ENCODE assay signal across 17 mouse cellular contexts in the genomic region with DNA sequence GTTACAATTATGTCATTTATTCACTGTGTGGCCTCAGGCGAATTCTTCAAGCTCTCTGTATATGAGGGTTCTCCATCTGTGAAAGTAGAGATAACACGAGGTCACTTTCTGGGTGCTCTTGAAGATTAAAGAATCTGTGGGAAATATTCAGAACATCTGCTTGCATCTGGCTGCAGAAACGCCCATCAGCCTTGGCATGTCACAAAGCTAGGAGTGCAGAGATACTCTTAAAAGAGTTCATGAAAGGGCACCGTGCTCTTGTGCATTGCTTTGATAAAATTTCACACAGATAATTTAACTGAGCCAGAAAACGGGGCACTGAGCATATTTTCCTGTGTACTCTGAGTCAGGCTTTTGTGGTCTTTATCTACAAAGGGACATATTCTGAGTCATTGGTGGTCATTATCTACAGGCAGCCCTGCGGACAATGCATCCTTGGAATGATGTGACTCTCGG. TPM values are rescaled to one million over a fixed set of nuclear protein-coding genes. Genes with fewer than 3 reads are reported as not detected.
A peak's percentile ranks its signal among the peaks of the same experiment; 100 is the strongest.
DNase-seq lines count a peak whose midpoint lies in the region; ATAC-seq lines count a peak whose summit lies in the region.
"Had no signal": no experiment of that assay in that cellular context is flagged by ENCODE, and none has a peak within 500 bp of the region (broad histone marks: within the 10 kb centered on the region; RNA-seq: fewer than 3 reads in every experiment).

No protein-coding gene starts in this region.

- no peak overlapping the region for H3K4me3 ChIP-seq in heart, embryonic 12.5 days
- H3K4me3 ChIP-seq: embryonic facial prominence, embryonic 10.5 days; heart, adult 2 months; kidney, embryonic 15.5 days; layer of hippocampus, adult 2 months had no signal

- H3K9me3 ChIP-seq in heart, embryonic 12.5 days (replicated peaks): no peaks in the 10 kb centered on the region
- H3K9me3 ChIP-seq: embryonic facial prominence, embryonic 10.5 days; kidney, embryonic 15.5 days had no signal

- 43% methylated on average over 7 of the region's 7 CpGs for WGBS in heart, embryonic 12.5 days

- ATAC-seq in heart, embryonic 12.5 days (ENCODE audit: insufficient number of reproducible peaks, low FRiP score): peak; percentile 80
- peak; percentile 94 for ATAC-seq in megakaryocyte progenitor cell, adult 5-6 weeks (replicated peaks; ENCODE audit: poor library complexity)
- no peak for ATAC-seq in CD4-positive, CD25-positive, alpha-beta regulatory T cell, adult 4 months

- H3K9ac ChIP-seq in heart, embryonic 12.5 days: no peak overlapping the region
- H3K9ac ChIP-seq: kidney, embryonic 15.5 days; lung, embryonic 14.5 days had no signal

- no peak overlapping the region for H3K4me2 ChIP-seq in heart, embryonic 12.5 days
- H3K4me2 ChIP-seq: kidney, embryonic 15.5 days; lung, embryonic 14.5 days had no signal

- no peaks in the 10 kb centered on the region for H3K27me3 ChIP-seq in heart, embryonic 12.5 days (replicated peaks)
- H3K27me3 ChIP-seq: kidney, embryonic 15.5 days had no signal

- no peak overlapping the region for H3K27ac ChIP-seq in heart, embryonic 12.5 days (ENCODE audit: poor library complexity, severe bottlenecking)
- H3K27ac ChIP-seq: embryonic facial prominence, embryonic 10.5 days; heart, adult 2 months; kidney, embryonic 15.5 days; layer of hippocampus, adult 2 months had no signal

- intact Hi-C loops in heart, postnatal 10 days (cut with DNase I): no loop called here
- intact Hi-C loops in gastrocnemius, postnatal 36 days (cut with DNase I): no loop called here

- no peaks in the 10 kb centered on the region for H3K36me3 ChIP-seq in heart, embryonic 12.5 days
- H3K36me3 ChIP-seq: embryonic facial prominence, embryonic 10.5 days; kidney, embryonic 15.5 days had no signal

- H3K4me1 ChIP-seq in heart, embryonic 12.5 days (replicated peaks): peaks cover 7% of the 10 kb centered on the region
- H3K4me1 ChIP-seq: kidney, embryonic 15.5 days had no signal

- no peak for DNase-seq in heart, postnatal 10 days
- peak; percentile 43 for DNase-seq in Muller cell, postnatal 12 days (ENCODE audit: inconsistent ontology term)
- DNase-seq in liver: peak; percentile 58
- no peak for DNase-seq in layer of hippocampus, postnatal 36 days
- DNase-seq in gastrocnemius, postnatal 36 days: no peak
- DNase-seq: adrenal gland, postnatal 10 days; cerebellum, adult 18-20 months; heart, adult 2 months; left cerebral cortex, postnatal 4 days; lung, embryonic 14.5 days; thymus, postnatal 36 days had no signal

RNA-seq across cellular contexts. Expression of gene Was, which starts 11.9 kb away (rescaled TPM):
- polyA plus RNA-seq in heart, embryonic 12.5 days (2016; fragmentation: Nextera tagmentation; extraction: Ambion mirVana): 0.31 TPM in 1 of 2 replicates, not detected in the other
- 1 to 10 TPM; 2.3 to 3.0 TPM for total RNA-seq in heart, postnatal 10 days (2021)
- total RNA-seq in megakaryocyte progenitor cell, adult 5-6 weeks (2015): 73.0 and 75.7 TPM in 2 replicates
- 98.9 and 103 TPM in 2 replicates for total RNA-seq in megakaryocyte progenitor cell, adult 5-6 weeks (2017)
- polyA plus RNA-seq in CD4-positive, CD25-positive, alpha-beta regulatory T cell, adult 4 months (2017; shearing (Covaris generic)): 10 to 100 TPM; 13.9 to 22.0 TPM
- total RNA-seq in layer of hippocampus, postnatal 36 days (2021): 1 to 10 TPM in 1 of 2 experiments, under 1 TPM in 1; 0.81 to 1.2 TPM
- under 1 TPM; 0.39 to 0.64 TPM for total RNA-seq in gastrocnemius, postnatal 36 days (2021)

RNA-seq across cellular contexts. Expression of gene Suv39h1, which starts 27.7 kb away (rescaled TPM):
- polyA plus RNA-seq in heart, embryonic 12.5 days (2016; fragmentation: Nextera tagmentation; extraction: Ambion mirVana): 42.8 and 46.2 TPM in 2 replicates
- total RNA-seq in heart, postnatal 10 days (2021): 1 to 10 TPM; 8.3 to 8.8 TPM
- total RNA-seq in megakaryocyte progenitor cell, adult 5-6 weeks (2015): 53.5 and 64.6 TPM in 2 replicates
- 79.2 and 81.6 TPM in 2 replicates for total RNA-seq in megakaryocyte progenitor cell, adult 5-6 weeks (2017)
- polyA plus RNA-seq in CD4-positive, CD25-positive, alpha-beta regulatory T cell, adult 4 months (2017; shearing (Covaris generic)): 10 to 100 TPM; 16.0 to 31.0 TPM
- 10 to 100 TPM; 19.1 to 19.8 TPM for total RNA-seq in layer of hippocampus, postnatal 36 days (2021)
- total RNA-seq in gastrocnemius, postnatal 36 days (2021): 1 to 10 TPM; 3.9 to 5.7 TPM

RNA-seq across cellular contexts. Expression of gene Wdr13, which starts 30.5 kb away (rescaled TPM):
- 26.7 and 28.5 TPM in 2 replicates for polyA plus RNA-seq in heart, embryonic 12.5 days (2016; fragmentation: Nextera tagmentation; extraction: Ambion mirVana)
- total RNA-seq in heart, postnatal 10 days (2021): 10 to 100 TPM; 79.1 to 79.3 TPM
- total RNA-seq in megakaryocyte progenitor cell, adult 5-6 weeks (2015): 11.9 and 14.4 TPM in 2 replicates
- total RNA-seq in megakaryocyte progenitor cell, adult 5-6 weeks (2017): 16.3 and 25.5 TPM in 2 replicates
- 10 to 100 TPM; 19.1 to 33.8 TPM for polyA plus RNA-seq in CD4-positive, CD25-positive, alpha-beta regulatory T cell, adult 4 months (2017; shearing (Covaris generic))
- 100 to 1,000 TPM; 215 to 227 TPM for total RNA-seq in layer of hippocampus, postnatal 36 days (2021)
- total RNA-seq in gastrocnemius, postnatal 36 days (2021): 10 to 100 TPM; 12.3 TPM

RNA-seq across cellular contexts. Expression of gene Rbm3, which starts 43.4 kb away (rescaled TPM):
- polyA plus RNA-seq in heart, embryonic 12.5 days (2016; fragmentation: Nextera tagmentation; extraction: Ambion mirVana): 326 and 330 TPM in 2 replicates
- total RNA-seq in heart, postnatal 10 days (2021): 100 to 1,000 TPM; 341 to 398 TPM
- 1,002 and 1,150 TPM in 2 replicates for total RNA-seq in megakaryocyte progenitor cell, adult 5-6 weeks (2015)
- total RNA-seq in megakaryocyte progenitor cell, adult 5-6 weeks (2017): 1,310 and 1,340 TPM in 2 replicates
- 100 to 1,000 TPM; 519 to 666 TPM for polyA plus RNA-seq in CD4-positive, CD25-positive, alpha-beta regulatory T cell, adult 4 months (2017; shearing (Covaris generic))
- 100 to 1,000 TPM in 1 of 2 experiments, 10 to 100 TPM in 1; 83.4 to 113 TPM for total RNA-seq in layer of hippocampus, postnatal 36 days (2021)
- 10 to 100 TPM; 56.4 to 78.2 TPM for total RNA-seq in gastrocnemius, postnatal 36 days (2021)

Comparison
In these comparisons a context has a peak if more than half of its experiments do, and no peak if none do; other contexts are left out.
1. DNase-seq: peak in Muller cell, postnatal 12 days (single experiment) and liver (single experiment); none in heart, postnatal 10 days (0 of 2), layer of hippocampus, postnatal 36 days (0 of 2) and gastrocnemius, postnatal 36 days (0 of 2).
2. RNA of gene Was, which starts 11.9 kb away (total RNA-seq): 73.0 to 103 TPM in megakaryocyte progenitor cell, adult 5-6 weeks; 2.3 to 3.0 TPM in heart, postnatal 10 days, 0.81 to 1.2 TPM in layer of hippocampus, postnatal 36 days and 0.39 to 0.64 TPM in gastrocnemius, postnatal 36 days; every median in the first group is over 10 times any median in the second.